Mouse (Mus musculus) heart, postnatal 0 days (tissue): ENCODE data around the gene Fes.

Experiments used
- CTCF ChIP-seq: IDR thresholded peaks from 2 replicates; pipeline ENCODE4 v1.5.1; 2016; ENCODE audit warnings: antibody characterized with exemption, control low read depth, low read depth
- EP300 ChIP-seq: IDR thresholded peaks from 2 replicates; pipeline ENCODE4 v1.6.1; 2016; ENCODE audit warnings: antibody characterized with exemption, low read depth

GRCm38 (mm10) chr7:80341793-80342192 lies 46.0 kb downstream of the Fes start:
- TF ChIP-seq EP300: no peak
- TF ChIP-seq CTCF: no peak
